Mouse (Mus musculus): ENCODE measurements around the gene Lcor. TPM values are rescaled to one million over a fixed set of nuclear protein-coding genes. Genes with fewer than 3 reads are reported as not detected.

Gene Lcor
- polyA plus RNA-seq, 1 experiment, result 2.7 TPM

- no peaks in the 10 kb centered on the region for H3K27me3 ChIP-seq (replicated peaks; ENCODE audit: control insufficient read depth, insufficient read depth, low read length)
- no peak for DNase-seq
- H3K27ac ChIP-seq (ENCODE audit: insufficient read depth, low read depth, low read length), result no peak overlapping the region
- no peak for TF ChIP-seq CTCF (conservative IDR thresholded peaks at IDR 0.05; ENCODE audit: insufficient read depth, insufficient read length, low read depth, low read length)
- no peak for TF ChIP-seq POLR2A (IDR thresholded peaks at IDR 0.05; ENCODE audit: low read depth, low read length)
- WGBS, result 68% methylated on average over 8 of the region's 8 CpGs
- no peaks in the 10 kb centered on the region for H3K36me3 ChIP-seq (ENCODE audit: control insufficient read depth, insufficient read depth, low read length)
- no peaks in the 10 kb centered on the region for H3K4me1 ChIP-seq (ENCODE audit: control insufficient read depth, insufficient read depth, low read length)
- H3K4me3 ChIP-seq (ENCODE audit: insufficient read depth, low read depth, low read length), result no peak overlapping the region
Observed at GRCm38 (mm10) chr19:41444491-41444890, 37.9 kb upstream of the Lcor start.

DNA sequence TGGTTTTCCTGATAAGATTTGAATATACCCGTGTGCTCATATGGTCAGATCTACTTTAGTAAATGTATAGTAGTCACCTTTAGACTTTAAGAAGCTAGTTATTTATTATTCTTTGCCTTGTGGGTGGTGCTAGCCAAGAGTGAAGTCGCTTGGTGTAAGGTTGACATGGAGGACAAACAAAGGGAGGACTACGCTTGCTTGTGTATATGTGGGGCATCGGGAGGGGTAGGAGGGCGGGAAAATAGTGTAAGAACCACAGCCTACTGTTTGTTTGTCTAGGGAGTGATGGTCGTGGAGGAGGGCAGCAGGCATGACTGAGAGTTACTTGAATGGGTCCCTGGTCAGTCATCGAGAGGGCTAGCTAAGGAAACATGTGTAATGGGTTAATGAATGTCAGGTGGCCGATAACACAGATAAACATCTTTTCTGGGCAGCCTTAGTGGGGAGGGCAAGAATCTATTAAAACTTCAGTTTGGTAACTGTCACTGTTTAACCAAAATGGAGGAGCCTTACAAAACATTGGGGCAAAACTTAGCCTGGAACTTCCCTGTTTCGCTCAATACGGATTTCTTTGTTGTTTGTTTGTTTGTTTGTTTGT, 37.3 kb upstream of the Lcor start:
- no peaks in the 10 kb centered on the region for H3K36me3 ChIP-seq (ENCODE audit: control insufficient read depth, insufficient read depth, low read length)
- WGBS, result 50% methylated on average over 10 of the region's 10 CpGs
- DNase-seq, result no peak
- no peaks in the 10 kb centered on the region for H3K4me1 ChIP-seq (ENCODE audit: control insufficient read depth, insufficient read depth, low read length)
- TF ChIP-seq POLR2A (IDR thresholded peaks at IDR 0.05; ENCODE audit: low read depth, low read length) (no peak), CTCF (conservative IDR thresholded peaks at IDR 0.05; ENCODE audit: insufficient read depth, insufficient read length, low read depth, low read length) (no peak)
- no peak overlapping the region for H3K27ac ChIP-seq (ENCODE audit: insufficient read depth, low read depth, low read length)
- no peak overlapping the region for H3K4me3 ChIP-seq (ENCODE audit: insufficient read depth, low read depth, low read length)
- no peaks in the 10 kb centered on the region for H3K27me3 ChIP-seq (replicated peaks; ENCODE audit: control insufficient read depth, insufficient read depth, low read length)

GRCm38 (mm10) chr19:41445723-41446122, 36.7 kb upstream of the Lcor start:
- no peak overlapping the region for H3K4me3 ChIP-seq (ENCODE audit: insufficient read depth, low read depth, low read length)
- no peak for DNase-seq
- TF ChIP-seq POLR2A (IDR thresholded peaks at IDR 0.05; ENCODE audit: low read depth, low read length) (no peak), CTCF (conservative IDR thresholded peaks at IDR 0.05; ENCODE audit: insufficient read depth, insufficient read length, low read depth, low read length) (no peak)
- H3K27ac ChIP-seq (ENCODE audit: insufficient read depth, low read depth, low read length), result no peak overlapping the region
- H3K4me1 ChIP-seq (ENCODE audit: control insufficient read depth, insufficient read depth, low read length), result no peaks in the 10 kb centered on the region
- no peaks in the 10 kb centered on the region for H3K27me3 ChIP-seq (replicated peaks; ENCODE audit: control insufficient read depth, insufficient read depth, low read length)
- H3K36me3 ChIP-seq (ENCODE audit: control insufficient read depth, insufficient read depth, low read length), result no peaks in the 10 kb centered on the region
- WGBS, result 41% methylated on average over 5 of the region's 5 CpGs

GRCm38 (mm10) chr19:41447166-41447565, 35.3 kb upstream of the Lcor start:
- 93% methylated on average over 2 of the region's 2 CpGs for WGBS
- no peaks in the 10 kb centered on the region for H3K27me3 ChIP-seq (replicated peaks; ENCODE audit: control insufficient read depth, insufficient read depth, low read length)
- H3K4me3 ChIP-seq (ENCODE audit: insufficient read depth, low read depth, low read length), result no peak overlapping the region
- no peak overlapping the region for H3K27ac ChIP-seq (ENCODE audit: insufficient read depth, low read depth, low read length)
- H3K4me1 ChIP-seq (ENCODE audit: control insufficient read depth, insufficient read depth, low read length), result no peaks in the 10 kb centered on the region
- H3K36me3 ChIP-seq (ENCODE audit: control insufficient read depth, insufficient read depth, low read length), result no peaks in the 10 kb centered on the region
- no peak for DNase-seq
- TF ChIP-seq POLR2A (IDR thresholded peaks at IDR 0.05; ENCODE audit: low read depth, low read length), result no peak
- no peak for TF ChIP-seq CTCF (conservative IDR thresholded peaks at IDR 0.05; ENCODE audit: insufficient read depth, insufficient read length, low read depth, low read length)

DNA sequence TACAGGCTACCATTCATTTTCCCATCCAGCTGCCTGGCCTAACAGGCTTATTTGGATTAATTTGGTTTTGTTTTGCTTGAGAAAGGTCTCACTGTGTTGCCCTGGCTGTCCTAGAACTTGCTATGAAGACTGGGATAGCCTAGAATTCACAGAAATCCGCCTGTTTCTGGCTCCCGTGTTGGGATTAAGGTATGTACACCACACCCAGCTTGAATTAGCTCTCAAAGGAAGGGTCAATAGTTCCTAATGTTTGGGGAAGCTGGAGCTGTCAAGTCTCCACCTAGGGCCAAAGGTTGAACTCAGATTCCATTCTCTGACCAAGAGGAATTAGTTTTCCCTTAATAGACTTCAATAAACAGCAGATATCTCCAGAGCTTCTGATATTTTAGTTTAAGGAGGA, 34.7 kb upstream of the Lcor start:
- H3K36me3 ChIP-seq (ENCODE audit: control insufficient read depth, insufficient read depth, low read length), result no peaks in the 10 kb centered on the region
- no peak overlapping the region for H3K27ac ChIP-seq (ENCODE audit: insufficient read depth, low read depth, low read length)
- WGBS, result 74% methylated on average over 2 of the region's 2 CpGs
- H3K4me3 ChIP-seq (ENCODE audit: insufficient read depth, low read depth, low read length), result no peak overlapping the region
- no peak for DNase-seq
- no peaks in the 10 kb centered on the region for H3K4me1 ChIP-seq (ENCODE audit: control insufficient read depth, insufficient read depth, low read length)
- no peaks in the 10 kb centered on the region for H3K27me3 ChIP-seq (replicated peaks; ENCODE audit: control insufficient read depth, insufficient read depth, low read length)
- TF ChIP-seq CTCF (conservative IDR thresholded peaks at IDR 0.05; ENCODE audit: insufficient read depth, insufficient read length, low read depth, low read length), result no peak
- TF ChIP-seq POLR2A (IDR thresholded peaks at IDR 0.05; ENCODE audit: low read depth, low read length), result no peak

DNA sequence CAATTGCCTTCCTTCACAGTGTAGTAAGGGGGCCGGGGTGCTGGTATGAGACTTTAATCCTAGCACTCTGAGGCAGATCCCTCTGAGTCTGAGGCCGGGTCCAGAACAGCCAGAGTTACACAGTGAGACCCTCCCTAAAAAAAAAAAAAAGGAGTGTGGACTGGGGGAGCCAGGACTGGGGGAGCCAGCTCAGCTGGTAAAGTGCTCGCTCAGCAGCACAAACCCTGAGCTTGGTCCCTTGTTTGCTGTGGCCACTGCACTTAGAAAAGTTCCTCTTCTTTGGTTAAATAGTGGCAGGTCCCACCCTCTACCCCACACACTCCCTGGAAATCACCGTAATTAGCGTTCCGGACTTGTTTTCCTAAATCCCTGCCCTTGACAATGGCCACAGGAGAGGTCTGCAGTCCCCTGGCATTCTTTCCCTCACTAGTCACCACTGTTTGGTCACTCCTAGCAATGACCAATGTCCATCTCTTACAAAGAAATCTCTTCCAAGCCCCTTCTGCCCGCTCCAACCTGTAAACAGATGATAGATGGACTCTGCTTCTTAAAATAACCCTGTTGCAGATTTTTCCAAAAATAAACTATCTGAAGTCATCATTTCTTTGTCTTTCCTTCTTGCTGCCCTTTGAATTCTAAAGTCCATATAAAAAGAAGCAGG, 32.9 kb upstream of the Lcor start:
- TF ChIP-seq CTCF (conservative IDR thresholded peaks at IDR 0.05; ENCODE audit: insufficient read depth, insufficient read length, low read depth, low read length), result no peak
- TF ChIP-seq POLR2A (IDR thresholded peaks at IDR 0.05; ENCODE audit: low read depth, low read length), result no peak
- Histone ChIP-seq H3K4me3 (ENCODE audit: insufficient read depth, low read depth, low read length) (no peak overlapping the region), H3K4me1 (ENCODE audit: control insufficient read depth, insufficient read depth, low read length) (no peaks in the 10 kb centered on the region), H3K27ac (ENCODE audit: insufficient read depth, low read depth, low read length) (no peak overlapping the region), H3K27me3 (replicated peaks; ENCODE audit: control insufficient read depth, insufficient read depth, low read length) (no peaks in the 10 kb centered on the region), H3K36me3 (ENCODE audit: control insufficient read depth, insufficient read depth, low read length) (no peaks in the 10 kb centered on the region)
- no peak for DNase-seq
- 57% methylated on average over 7 of the region's 7 CpGs for WGBS

- Histone ChIP-seq H3K4me3 (ENCODE audit: insufficient read depth, low read depth, low read length) (no peak overlapping the region), H3K27me3 (replicated peaks; ENCODE audit: control insufficient read depth, insufficient read depth, low read length) (no peaks in the 10 kb centered on the region), H3K36me3 (ENCODE audit: control insufficient read depth, insufficient read depth, low read length) (no peaks in the 10 kb centered on the region), H3K4me1 (ENCODE audit: control insufficient read depth, insufficient read depth, low read length) (no peaks in the 10 kb centered on the region), H3K27ac (ENCODE audit: insufficient read depth, low read depth, low read length) (no peak overlapping the region)
- WGBS, result 30% methylated on average over 3 of the region's 3 CpGs
- TF ChIP-seq POLR2A (IDR thresholded peaks at IDR 0.05; ENCODE audit: low read depth, low read length), result no peak
- TF ChIP-seq CTCF (conservative IDR thresholded peaks at IDR 0.05; ENCODE audit: insufficient read depth, insufficient read length, low read depth, low read length), result no peak
- DNase-seq, result no peak
Observed at GRCm38 (mm10) chr19:41452166-41452565, 30.3 kb upstream of the Lcor start.
